Mouse (Mus musculus) megakaryocyte, embryonic 14.5 days (primary cell): ENCODE measurements around the gene 1700069L16Rik. TPM values are rescaled to one million over a fixed set of nuclear protein-coding genes. Genes with fewer than 3 reads are reported as not detected.

Experiments
- H3K27me3 ChIP-seq: replicated peaks from 2 replicates; pipeline ENCODE3; 2012; ENCODE audit warnings: inconsistent platforms
- H3K36me3 ChIP-seq: replicated peaks from 2 replicates; pipeline ENCODE3; 2012; ENCODE audit warnings: low read length, inconsistent platforms, mixed read lengths
- H3K4me1 ChIP-seq: 2 replicates; pipeline ENCODE4 v1.6.1; 2012; ENCODE audit warnings: inconsistent platforms
- H3K4me3 ChIP-seq: replicated peaks from 2 replicates; pipeline ENCODE3; 2012; ENCODE audit warnings: moderate library complexity, mild to moderate bottlenecking, inconsistent platforms
- H3K9me3 ChIP-seq: 2 replicates; pipeline ENCODE4 v1.6.1; 2012; ENCODE audit warnings: inconsistent platforms
- FLI1 ChIP-seq: IDR thresholded peaks from 2 replicates; pipeline ENCODE4 v1.6.1; 2012; ENCODE audit warnings: low read length, inconsistent platforms, mixed read lengths
- GATA1 ChIP-seq: IDR thresholded peaks from 3 replicates; pipeline ENCODE4 v1.6.1; 2012; ENCODE audit warnings: mixed read lengths, low read length, inconsistent platforms, borderline replicate concordance
- polyA plus RNA-seq: library from polyadenylated mRNA; stranded (reverse); fragments of >175 nt; gene quantifications from 2 replicates; pipeline ENCODE4 v1.2.3, GENCODE M21; 2012; ENCODE audit warnings: low replicate concordance; ENCODE audit not compliant: insufficient read depth

The 1700069L16Rik gene
- polyA plus RNA-seq, 1 experiment, result not detected

DNA sequence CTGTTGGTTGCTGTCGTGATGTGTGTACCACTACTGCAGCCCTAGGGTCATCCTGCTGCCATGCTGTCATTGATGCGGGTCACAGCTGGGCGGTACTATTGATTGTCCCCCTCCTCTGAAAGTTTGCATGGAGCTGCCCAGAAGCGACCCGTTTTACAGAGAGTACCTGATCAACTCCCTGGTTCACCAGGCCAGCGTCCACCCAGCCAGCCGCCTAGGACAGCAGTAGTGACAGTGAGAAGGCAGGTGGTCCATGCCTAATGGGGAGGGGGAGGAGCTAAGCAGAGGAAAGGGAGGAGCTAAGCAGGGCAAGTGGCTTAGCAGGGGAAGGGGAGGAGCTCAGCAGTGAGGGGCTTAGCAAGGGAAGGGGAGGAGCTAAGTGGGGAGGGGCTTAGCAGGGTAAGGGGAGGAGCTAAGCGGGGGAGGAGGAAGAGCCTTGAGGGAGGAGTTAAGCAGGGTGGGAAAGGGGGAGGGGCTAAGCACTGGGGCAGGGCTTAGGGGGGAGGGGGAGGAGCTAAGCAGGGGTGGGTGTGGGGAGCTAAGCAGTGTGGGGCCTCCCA, 31.3 kb downstream of the 1700069L16Rik start:
- Histone ChIP-seq H3K9me3 (peaks cover 9% of the 10 kb centered on the region), H3K4me3 (peak overlapping the region; percentile 15), H3K4me1 (no peaks in the 10 kb centered on the region; the same call in 1 of the 2 replicates), H3K27me3 (peaks cover 13% of the 10 kb centered on the region), H3K36me3 (no peaks in the 10 kb centered on the region)
- no peak for TF ChIP-seq FLI1
- TF ChIP-seq GATA1, result no peak

- Histone ChIP-seq H3K4me1 (no peaks in the 10 kb centered on the region; the same call in 1 of the 2 replicates), H3K36me3 (no peaks in the 10 kb centered on the region), H3K4me3 (peak overlapping the region; percentile 52), H3K9me3 (peaks cover 16% of the 10 kb centered on the region), H3K27me3 (peaks cover 8% of the 10 kb centered on the region)
- TF ChIP-seq GATA1, result no peak
Measured at GRCm38 (mm10) chr5:113690866-113691265, 33.7 kb downstream of the 1700069L16Rik start.

DNA sequence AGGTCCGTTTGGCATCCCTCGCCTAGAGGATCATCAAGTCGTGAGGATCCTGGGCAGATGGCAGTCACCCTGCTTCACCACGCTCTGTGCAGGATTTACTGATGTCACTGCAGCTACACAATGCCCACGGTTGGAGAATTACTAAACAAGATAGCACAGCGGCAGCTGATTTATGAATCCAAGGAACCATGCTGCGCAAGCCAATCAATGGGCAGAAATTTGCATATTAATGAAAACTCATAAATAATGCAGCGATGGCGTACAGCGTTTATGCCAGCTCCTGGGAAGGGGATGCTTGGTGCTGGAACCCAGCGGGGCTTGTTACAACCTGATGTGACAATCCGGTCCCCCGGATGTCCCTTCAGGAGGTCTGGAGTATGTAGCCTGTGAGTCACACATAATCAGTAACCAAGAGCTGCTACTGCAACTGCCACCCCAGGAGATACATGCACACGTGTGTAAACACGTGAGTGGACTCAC, 34.5 kb downstream of the 1700069L16Rik start:
- H3K4me1 ChIP-seq, result no peaks in the 10 kb centered on the region; the same call in 1 of the 2 replicates
- no peaks in the 10 kb centered on the region for H3K36me3 ChIP-seq
- TF ChIP-seq GATA1, result no peak
- no peak for TF ChIP-seq FLI1
- H3K4me3 ChIP-seq, result no peak overlapping the region
- peaks cover 16% of the 10 kb centered on the region for H3K9me3 ChIP-seq
- peaks cover 6% of the 10 kb centered on the region for H3K27me3 ChIP-seq

DNA sequence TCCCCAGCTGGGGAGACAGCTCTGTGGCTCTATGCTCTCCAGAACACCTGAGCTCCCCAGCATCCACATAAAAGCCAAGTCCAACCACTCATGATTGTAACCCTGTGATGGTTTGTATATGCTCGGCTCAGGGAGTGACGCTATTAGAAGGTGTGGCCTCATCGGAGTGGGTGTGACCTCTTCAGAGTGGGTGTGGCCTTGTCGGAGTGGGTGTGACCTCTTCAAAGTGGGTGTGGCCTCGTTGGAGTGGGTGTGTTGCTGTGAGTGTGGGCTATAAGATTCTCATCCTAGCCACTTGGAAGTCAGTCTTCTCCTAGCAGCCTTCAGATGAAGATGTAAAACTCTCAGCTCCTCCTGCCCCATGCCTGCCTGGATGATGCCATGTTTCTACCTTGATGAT, 37.1 kb downstream of the 1700069L16Rik start:
- no peak for TF ChIP-seq GATA1

GRCm38 (mm10) chr5:113685471-113685870, 39.1 kb downstream of the 1700069L16Rik start:
- Histone ChIP-seq H3K27me3 (peaks cover 10% of the 10 kb centered on the region), H3K9me3 (peaks cover 15% of the 10 kb centered on the region), H3K4me1 (no peaks in the 10 kb centered on the region; the same call in 1 of the 2 replicates), H3K4me3 (no peak overlapping the region), H3K36me3 (no peaks in the 10 kb centered on the region)
- TF ChIP-seq FLI1, result no peak
- TF ChIP-seq GATA1, result no peak

More for the DNA sequence above, 37.1 kb downstream of the 1700069L16Rik start:
- Histone ChIP-seq H3K4me1 (no peaks in the 10 kb centered on the region; the same call in 1 of the 2 replicates), H3K9me3 (peaks cover 9% of the 10 kb centered on the region), H3K4me3 (no peak overlapping the region), H3K36me3 (no peaks in the 10 kb centered on the region), H3K27me3 (peaks cover 10% of the 10 kb centered on the region)

- H3K4me1 ChIP-seq, result no peaks in the 10 kb centered on the region; the same call in 1 of the 2 replicates
- peaks cover 16% of the 10 kb centered on the region for H3K27me3 ChIP-seq
- no peak overlapping the region for H3K4me3 ChIP-seq
- no peaks in the 10 kb centered on the region for H3K36me3 ChIP-seq
- peaks cover 27% of the 10 kb centered on the region for H3K9me3 ChIP-seq
- no peak for TF ChIP-seq GATA1
- TF ChIP-seq FLI1, result no peak
Measured at GRCm38 (mm10) chr5:113683246-113683645, 41.3 kb downstream of the 1700069L16Rik start.

DNA sequence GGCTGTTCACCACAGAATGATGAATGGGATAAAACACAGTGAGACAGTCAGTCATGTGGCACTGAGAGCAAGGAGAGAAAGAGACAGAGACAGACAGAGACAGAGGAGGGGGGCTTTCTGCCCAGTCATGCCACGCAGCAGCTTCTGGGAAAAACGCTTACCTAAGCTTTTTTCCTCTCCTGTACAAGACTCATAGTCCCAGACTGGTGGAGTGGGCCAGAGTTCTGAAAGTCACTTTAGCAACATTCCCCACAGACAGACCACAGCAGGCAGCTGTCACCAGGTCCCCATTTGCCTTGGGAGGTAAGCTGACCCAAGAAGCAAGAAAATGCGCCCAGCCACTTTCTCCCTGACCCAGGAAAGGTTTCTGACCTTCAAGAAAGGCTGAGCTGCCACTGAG, 42.1 kb downstream of the 1700069L16Rik start:
- Histone ChIP-seq H3K4me1 (no peaks in the 10 kb centered on the region), H3K9me3 (peaks cover 26% of the 10 kb centered on the region), H3K27me3 (peaks cover 16% of the 10 kb centered on the region), H3K36me3 (no peaks in the 10 kb centered on the region), H3K4me3 (no peak overlapping the region)
- TF ChIP-seq FLI1 (no peak), GATA1 (no peak)

DNA sequence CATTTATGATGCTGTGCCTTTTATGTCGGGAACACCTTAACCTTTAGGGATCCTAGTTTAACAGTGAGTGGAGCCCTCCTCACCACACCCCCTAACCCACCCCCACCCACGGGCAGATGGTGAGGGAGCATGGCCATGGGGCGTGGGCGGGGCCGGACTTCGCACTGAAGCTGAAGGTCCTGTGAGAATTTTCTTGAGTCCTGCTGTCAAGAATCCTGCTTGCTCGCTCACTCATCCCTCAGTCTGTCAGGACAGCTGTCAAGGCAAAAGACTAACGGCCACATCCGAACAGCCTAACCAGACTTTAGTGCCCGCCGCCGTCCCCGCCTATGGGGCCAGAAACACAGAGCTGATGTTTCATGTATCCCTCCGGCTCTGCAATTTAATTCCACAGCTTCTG, 43.4 kb downstream of the 1700069L16Rik start:
- Histone ChIP-seq H3K4me1 (no peaks in the 10 kb centered on the region), H3K9me3 (peaks cover 21% of the 10 kb centered on the region), H3K27me3 (peaks cover 13% of the 10 kb centered on the region), H3K4me3 (no peak overlapping the region), H3K36me3 (no peaks in the 10 kb centered on the region)
- TF ChIP-seq FLI1 (no peak), GATA1 (no peak)

DNA sequence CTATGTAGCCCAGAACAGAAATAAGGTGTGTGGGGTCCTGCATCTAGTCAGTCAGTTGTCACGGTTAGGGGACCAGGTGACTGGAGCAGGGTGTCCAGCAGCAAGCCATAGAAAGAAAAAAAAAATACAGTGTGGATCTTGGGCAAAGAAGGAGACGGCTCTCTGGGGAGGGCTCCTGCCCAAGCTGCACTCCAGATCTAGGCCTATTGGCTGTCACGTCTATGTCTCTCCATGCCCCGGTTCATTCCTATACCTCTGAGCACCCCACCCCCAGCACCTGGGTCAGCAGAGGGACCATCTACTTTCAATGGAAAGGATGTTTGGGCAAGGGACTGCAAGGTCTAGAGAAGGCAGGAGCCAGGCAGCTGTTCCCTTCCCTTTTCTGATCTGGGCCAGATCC, 45.1 kb downstream of the 1700069L16Rik start:
- Histone ChIP-seq H3K36me3 (no peaks in the 10 kb centered on the region), H3K4me1 (no peaks in the 10 kb centered on the region), H3K4me3 (no peak overlapping the region), H3K9me3 (peaks cover 21% of the 10 kb centered on the region), H3K27me3 (peaks cover 17% of the 10 kb centered on the region)
- TF ChIP-seq FLI1 (no peak), GATA1 (no peak)

GRCm38 (mm10) chr5:113678743-113679452, 45.7 kb downstream of the 1700069L16Rik start:
- Histone ChIP-seq H3K9me3 (peaks cover 21% of the 10 kb centered on the region), H3K27me3 (peaks cover 16% of the 10 kb centered on the region), H3K36me3 (no peaks in the 10 kb centered on the region), H3K4me3 (no peak overlapping the region), H3K4me1 (no peaks in the 10 kb centered on the region)
- TF ChIP-seq FLI1 (no peak), GATA1 (no peak)

DNA sequence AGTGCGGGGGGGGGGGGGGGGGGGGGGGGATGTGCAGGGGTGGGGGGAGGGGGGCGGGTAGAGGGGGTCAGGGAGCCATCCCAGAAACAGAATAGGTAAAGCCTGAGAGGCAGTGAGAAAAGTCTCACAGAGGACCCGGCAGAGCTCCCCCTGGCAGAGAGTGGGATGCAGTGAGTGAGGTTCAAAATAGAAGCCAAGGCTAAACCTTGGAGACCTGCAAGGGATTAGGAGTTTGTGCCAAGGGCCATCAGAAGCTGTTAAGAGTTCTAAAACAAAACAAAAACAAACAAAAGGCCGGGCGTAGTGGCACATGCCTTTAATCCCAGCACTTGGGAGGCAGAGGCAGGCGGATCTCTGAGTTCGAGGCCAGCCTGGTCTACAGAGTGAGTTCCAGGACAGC, 47.0 kb downstream of the 1700069L16Rik start:
- Histone ChIP-seq H3K4me1 (no peaks in the 10 kb centered on the region; the same call in 1 of the 2 replicates), H3K9me3 (peaks cover 21% of the 10 kb centered on the region), H3K36me3 (no peaks in the 10 kb centered on the region), H3K4me3 (no peak overlapping the region), H3K27me3 (peaks cover 18% of the 10 kb centered on the region)
- no peak for TF ChIP-seq FLI1
- TF ChIP-seq GATA1, result no peak
